Mouse (Mus musculus) small intestine, adult 2 months (tissue): ENCODE results near the gene Retreg1.

Source experiments
- CTCF ChIP-seq: fragments of 200-500 bp; IDR thresholded peaks from 2 replicates; pipeline ENCODE4 v1.5.1; 2012; ENCODE audit warnings: low read depth, mild to moderate bottlenecking, control low read depth, inconsistent platforms, low read length, moderate library complexity, mixed read lengths; ENCODE audit not compliant: insufficient replicate concordance, insufficient read length; ENCODE audit errors: extremely low read depth
- POLR2A ChIP-seq: fragments of 200-500 bp; IDR thresholded peaks from 2 replicates; pipeline ENCODE4 v1.6.1; 2012; ENCODE audit warnings: low read depth, mild to moderate bottlenecking, control low read depth, inconsistent platforms, low read length, moderate library complexity

DNA sequence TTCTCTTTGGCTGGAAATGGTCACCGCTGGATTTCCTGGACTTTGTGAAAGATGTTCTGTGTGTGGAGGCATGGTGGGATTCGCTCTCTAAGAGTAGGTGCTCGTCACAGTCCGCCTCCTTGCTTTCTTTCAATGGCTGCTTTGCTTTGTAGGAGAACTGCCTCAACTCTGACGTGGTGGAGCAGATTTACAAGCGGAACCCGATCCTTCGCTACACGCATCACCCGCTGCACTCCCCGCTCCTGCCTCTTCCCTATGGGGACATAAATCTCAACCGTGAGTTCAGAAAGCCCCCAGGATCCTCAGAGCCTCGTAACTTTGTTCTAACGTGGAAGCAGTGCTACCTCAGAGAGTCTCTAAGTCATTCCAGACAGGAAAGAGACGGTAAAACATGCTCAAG lies 39.9 kb upstream of the Retreg1 start:
- TF ChIP-seq POLR2A (no peak), CTCF (no peak)
